Mouse (Mus musculus) heart, postnatal 0 days (tissue): ENCODE measurements at regions not wholly inside any gene's neighbourhood (a gene's known extent, or its start where the extent isn't known, plus 50 kb on each side); places are given as distances from the start of the nearest gene placed in this dataset.
"Not testable (repeated sequence)": the region's sequence is repeated elsewhere in the genome, so short reads cannot be mapped to it uniquely, and the experiment has no call there.

Source experiments
- ATAC-seq: fragments of 200-750 bp; cut with Nextera tagmentation; 2 replicates; pipeline ENCODE4 v1.8.0; 2017; ENCODE audit warnings: low read depth, moderate number of reproducible peaks, moderate library complexity; ENCODE audit not compliant: insufficient read depth
- DNase-seq: peaks from one replicate; pipeline ENCODE4 v3.0.0-alpha.2; 2016; ENCODE audit warnings: low spot score
- H3K27ac ChIP-seq: fragments of 300-500 bp; sonication (generic); 2 replicates; pipeline ENCODE4 v1.5.1; 2014; ENCODE audit warnings: low read depth, mild to moderate bottlenecking
- H3K27me3 ChIP-seq: fragments of 300-500 bp; sonication (generic); 2 replicates; pipeline ENCODE4 v1.6.1; 2014; ENCODE audit warnings: low read length, mixed read lengths; ENCODE audit not compliant: control insufficient read depth, insufficient read depth
- H3K36me3 ChIP-seq: fragments of 300-500 bp; sonication (generic); replicated peaks from 2 replicates; pipeline ENCODE4 v1.6.1; 2014; ENCODE audit warnings: low read length, mixed read lengths; ENCODE audit not compliant: control insufficient read depth, insufficient read depth
- H3K4me1 ChIP-seq: fragments of 300-500 bp; sonication (generic); 2 replicates; pipeline ENCODE4 v1.6.1; 2014; ENCODE audit warnings: antibody characterized with exemption; ENCODE audit not compliant: control insufficient read depth, insufficient read depth
- H3K4me2 ChIP-seq: fragments of 300-500 bp; sonication (generic); 2 replicates; pipeline ENCODE4 v1.6.1; 2014; ENCODE audit warnings: low read depth, mild to moderate bottlenecking, low read length, moderate library complexity
- H3K4me3 ChIP-seq: fragments of 300-500 bp; sonication (generic); 2 replicates; pipeline ENCODE4 v1.5.1; 2014; ENCODE audit warnings: low read depth, low read length
- H3K9ac ChIP-seq: fragments of 300-500 bp; sonication (generic); replicated peaks from 2 replicates; pipeline ENCODE4 v1.6.1; 2014; ENCODE audit warnings: low read depth, low read length, mixed read lengths
- H3K9me3 ChIP-seq: fragments of 300-500 bp; sonication (generic); replicated peaks from 2 replicates; pipeline ENCODE4 v1.6.1; 2016; ENCODE audit warnings: low read length; ENCODE audit not compliant: control insufficient read depth
- CTCF ChIP-seq: IDR thresholded peaks from 2 replicates; pipeline ENCODE4 v1.5.1; 2016; ENCODE audit warnings: antibody characterized with exemption, control low read depth, low read depth
- EP300 ChIP-seq: IDR thresholded peaks from 2 replicates; pipeline ENCODE4 v1.6.1; 2016; ENCODE audit warnings: antibody characterized with exemption, low read depth
- WGBS: fragments of 180-500 bp; shearing (Covaris S2); extraction: QIAGEN DNeasy Blood & Tissue Kit; methylation state at CpG from one replicate; pipeline ENCODE4 v1.1.7; 2014; 5-methylcytosine and 5-hydroxymethylcytosine counted together

- H3K27me3 ChIP-seq = no peaks in the 10 kb centered on the region
- no peak overlapping the region for H3K4me3 ChIP-seq
- no peak for ATAC-seq
- no peaks in the 10 kb centered on the region for H3K36me3 ChIP-seq
- H3K9me3 ChIP-seq = no peaks in the 10 kb centered on the region
- no peak overlapping the region for H3K27ac ChIP-seq
- no peak overlapping the region for H3K4me2 ChIP-seq
- no peaks in the 10 kb centered on the region for H3K4me1 ChIP-seq
- 83% methylated on average over 3 of the region's 3 CpGs for WGBS
- TF ChIP-seq CTCF = no peak
- TF ChIP-seq EP300 = no peak
- no peak overlapping the region for H3K9ac ChIP-seq
- no peak for DNase-seq
Observed at GRCm38 (mm10) chr6:140847165-140847564, 118.1 kb downstream of the Gm11077 start.

GRCm38 (mm10) chr6:140852420-140852819 is 123.3 kb downstream of the Gm11077 start:
- Histone ChIP-seq H3K9ac (no peak overlapping the region), H3K27me3 (no peaks in the 10 kb centered on the region), H3K4me2 (no peak overlapping the region), H3K27ac (no peak overlapping the region), H3K4me1 (no peaks in the 10 kb centered on the region), H3K36me3 (no peaks in the 10 kb centered on the region), H3K9me3 (no peaks in the 10 kb centered on the region), H3K4me3 (no peak overlapping the region)
- ATAC-seq (no peak), DNase-seq (no peak)
- TF ChIP-seq EP300 (no peak), CTCF (no peak)
- WGBS = 77% methylated on average over 5 of the region's 5 CpGs

GRCm38 (mm10) chr6:140853508-140853907 is 124.4 kb downstream of the Gm11077 start:
- Histone ChIP-seq H3K4me1 (no peaks in the 10 kb centered on the region), H3K27me3 (no peaks in the 10 kb centered on the region), H3K36me3 (no peaks in the 10 kb centered on the region), H3K4me3 (no peak overlapping the region), H3K27ac (no peak overlapping the region), H3K4me2 (no peak overlapping the region), H3K9me3 (no peaks in the 10 kb centered on the region), H3K9ac (no peak overlapping the region)
- no peak for ATAC-seq
- TF ChIP-seq CTCF (peak; percentile 63), EP300 (no peak)
- WGBS = 37% methylated on average over 5 of the region's 5 CpGs
- DNase-seq = no peak

- H3K9ac ChIP-seq = no peak overlapping the region
- ATAC-seq (no peak), DNase-seq (no peak)
- H3K4me1 ChIP-seq = no peaks in the 10 kb centered on the region
- no peaks in the 10 kb centered on the region for H3K9me3 ChIP-seq
- TF ChIP-seq CTCF = no peak
- no peak for TF ChIP-seq EP300
- no peak overlapping the region for H3K27ac ChIP-seq
- 64% methylated on average over 6 of the region's 6 CpGs for WGBS
- no peak overlapping the region for H3K4me2 ChIP-seq
- H3K4me3 ChIP-seq = no peak overlapping the region
- H3K36me3 ChIP-seq = no peaks in the 10 kb centered on the region
- no peaks in the 10 kb centered on the region for H3K27me3 ChIP-seq
Observed at GRCm38 (mm10) chr6:140854691-140855090, 125.6 kb downstream of the Gm11077 start.

GRCm38 (mm10) chr6:140856468-140857117 is 127.5 kb downstream of the Gm11077 start:
- no peaks in the 10 kb centered on the region for H3K27me3 ChIP-seq
- no peak overlapping the region for H3K27ac ChIP-seq
- H3K4me3 ChIP-seq = peak overlapping the region; percentile 36
- no peaks in the 10 kb centered on the region for H3K4me1 ChIP-seq
- TF ChIP-seq CTCF (no peak), EP300 (no peak)
- 21% methylated on average over 14 of the region's 14 CpGs for WGBS
- DNase-seq (no peak), ATAC-seq (0 out of 2 replicates have a peak, but pooled peaks have one; percentile 39)
- no peak overlapping the region for H3K9ac ChIP-seq
- peak overlapping the region; percentile 61 for H3K4me2 ChIP-seq
- no peaks in the 10 kb centered on the region for H3K9me3 ChIP-seq
- H3K36me3 ChIP-seq = no peaks in the 10 kb centered on the region

DNA sequence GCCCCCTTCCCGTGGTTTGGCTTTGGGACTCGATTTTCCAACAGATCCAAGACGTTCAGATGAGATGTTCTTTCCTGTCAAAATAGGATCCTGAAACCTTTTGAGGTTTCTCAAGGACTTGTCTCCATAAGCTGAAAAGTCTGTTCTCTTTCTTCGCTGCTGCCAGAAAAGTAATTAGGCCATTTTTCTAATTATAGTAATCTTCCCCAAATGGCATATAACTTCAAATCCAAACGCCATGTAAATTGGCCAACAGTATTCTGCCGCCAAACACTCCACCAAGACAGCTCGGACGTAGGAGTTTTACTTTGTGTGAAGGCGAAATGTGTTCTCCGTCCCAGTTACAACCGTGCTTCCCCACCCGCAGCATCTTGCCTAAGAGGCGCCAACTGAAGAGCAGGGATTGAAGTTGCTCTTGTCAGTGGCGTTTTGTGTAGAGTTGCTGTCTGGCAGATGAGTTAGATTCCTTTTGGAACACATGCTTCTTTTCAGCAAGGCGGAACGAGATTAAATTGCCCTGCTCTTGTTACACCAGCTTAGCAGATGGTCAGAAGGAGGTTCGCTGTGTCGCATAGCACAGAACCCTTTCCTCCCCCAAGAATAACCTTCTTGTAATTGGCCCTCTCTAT is 128.1 kb downstream of the Gm11077 start:
- ATAC-seq = no peak
- H3K9ac ChIP-seq = no peak overlapping the region
- peak overlapping the region; percentile 61 for H3K4me2 ChIP-seq
- no peaks in the 10 kb centered on the region for H3K9me3 ChIP-seq
- TF ChIP-seq EP300 (no peak), CTCF (no peak)
- no peaks in the 10 kb centered on the region for H3K27me3 ChIP-seq
- no peak for DNase-seq
- H3K4me1 ChIP-seq = no peaks in the 10 kb centered on the region
- H3K4me3 ChIP-seq = peak overlapping the region; percentile 36
- no peaks in the 10 kb centered on the region for H3K36me3 ChIP-seq
- WGBS = 29% methylated on average over 18 of the region's 18 CpGs
- H3K27ac ChIP-seq = no peak overlapping the region

GRCm38 (mm10) chr6:140869523-140869922 is 140.4 kb downstream of the Gm11077 start:
- not testable (repeated sequence) for H3K36me3 ChIP-seq, H3K27me3 ChIP-seq, H3K4me2 ChIP-seq, H3K4me1 ChIP-seq, H3K9ac ChIP-seq, H3K9me3 ChIP-seq, H3K27ac ChIP-seq, ATAC-seq, H3K4me3 ChIP-seq, DNase-seq
- 82% methylated on average over 8 of the region's 16 CpGs for WGBS
